Mouse (Mus musculus): ENCODE results near the gene Lrrc55.

The Lrrc55 gene

DNA sequence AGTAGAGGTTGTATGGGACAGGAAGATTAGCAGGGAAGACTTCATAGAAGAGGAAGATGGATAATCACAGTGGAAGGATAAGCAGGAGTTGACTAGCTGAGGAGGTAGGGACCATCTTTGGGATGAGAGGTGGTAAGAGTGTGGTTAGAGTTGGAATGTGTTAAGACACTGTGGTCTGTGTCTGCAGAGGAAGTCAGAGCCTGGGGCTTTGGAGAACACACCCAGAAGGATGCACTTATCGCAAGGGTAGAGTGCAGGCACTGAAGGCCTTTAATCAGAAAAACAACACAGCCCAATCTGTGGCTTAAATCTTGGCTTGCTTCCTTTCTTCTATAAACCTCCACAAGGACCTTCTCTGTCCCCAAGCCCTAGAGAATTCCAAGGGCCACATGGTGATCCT lies 28.7 kb downstream of the Lrrc55 start:
- DNase-seq = no peak

DNA sequence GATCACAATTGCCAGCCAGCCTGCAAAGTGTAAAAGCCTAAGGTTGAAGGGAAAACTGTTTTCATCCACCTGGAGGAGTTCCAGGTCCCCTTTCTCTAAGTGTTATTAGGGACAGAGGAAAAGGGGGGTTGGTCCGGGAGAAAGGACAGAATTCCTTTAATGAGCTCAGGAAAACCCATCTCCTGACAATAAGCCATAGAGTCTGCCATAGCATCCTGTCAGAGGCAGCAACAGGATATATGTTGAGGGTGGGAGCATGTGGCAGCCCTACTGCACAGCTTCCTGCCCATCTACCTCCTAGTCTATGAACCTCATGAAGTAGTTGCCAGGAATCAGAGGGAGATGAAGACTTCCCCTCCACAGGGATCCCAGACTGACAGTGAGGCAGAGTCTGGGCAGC lies 29.4 kb downstream of the Lrrc55 start:
- no peak for DNase-seq

DNA sequence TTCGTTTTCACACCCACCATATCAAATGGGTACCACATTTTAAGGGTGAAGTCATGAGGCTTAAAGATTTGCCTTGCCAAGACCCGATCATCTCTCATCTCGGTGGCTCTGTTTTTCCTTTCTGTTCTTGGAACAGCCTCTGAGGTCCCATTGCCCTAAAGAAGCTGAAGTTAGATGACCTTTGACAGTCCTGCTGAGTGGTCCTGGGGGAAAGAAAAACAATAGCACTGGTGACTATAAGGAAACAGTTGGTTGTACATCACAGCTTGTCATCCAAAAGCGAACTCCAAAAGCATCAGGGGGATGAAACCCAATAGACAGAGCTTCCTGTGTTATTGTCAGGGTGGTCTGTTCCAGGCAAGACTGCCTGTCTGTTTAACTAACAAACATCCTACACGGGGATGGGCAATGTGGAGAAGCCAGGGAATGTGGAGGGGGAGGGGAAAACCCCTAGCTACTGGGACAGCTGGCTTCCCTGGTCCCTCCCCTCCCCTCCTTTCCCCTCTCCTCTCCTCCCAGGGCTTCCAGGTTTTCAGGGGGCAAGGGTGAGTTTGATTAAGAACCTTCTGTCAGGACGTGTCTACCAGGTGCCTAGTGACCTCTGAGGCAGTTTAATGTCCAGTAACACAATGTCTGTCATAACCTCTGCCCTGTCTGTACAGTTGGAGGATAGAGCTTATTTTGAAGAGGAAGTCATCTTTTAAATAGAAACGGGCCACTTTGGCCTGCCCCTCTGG lies 33.5 kb downstream of the Lrrc55 start:
- DNase-seq = no peak

DNA sequence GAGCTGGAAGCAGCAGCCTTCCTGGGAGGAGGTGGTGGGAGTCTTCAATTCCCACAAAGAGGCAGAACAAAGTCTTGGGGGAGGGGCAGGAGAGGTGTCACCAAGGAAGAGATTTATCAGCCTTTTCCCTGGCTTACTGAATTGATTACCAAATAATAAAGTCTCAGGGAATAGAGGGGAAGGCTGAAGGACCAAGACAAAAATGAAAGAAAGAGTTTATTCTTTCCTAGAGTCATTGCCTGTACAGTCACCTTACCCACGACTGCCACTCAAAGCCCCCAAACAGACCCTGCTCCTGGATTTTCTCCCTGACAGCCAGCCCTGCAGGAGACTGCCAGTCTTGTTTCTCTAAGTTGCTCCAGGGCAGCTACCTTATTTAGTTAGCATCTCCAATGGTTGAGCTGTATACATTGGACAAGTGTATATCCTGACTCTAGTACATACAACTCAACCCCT lies 35.3 kb downstream of the Lrrc55 start:
- DNase-seq = no peak

DNA sequence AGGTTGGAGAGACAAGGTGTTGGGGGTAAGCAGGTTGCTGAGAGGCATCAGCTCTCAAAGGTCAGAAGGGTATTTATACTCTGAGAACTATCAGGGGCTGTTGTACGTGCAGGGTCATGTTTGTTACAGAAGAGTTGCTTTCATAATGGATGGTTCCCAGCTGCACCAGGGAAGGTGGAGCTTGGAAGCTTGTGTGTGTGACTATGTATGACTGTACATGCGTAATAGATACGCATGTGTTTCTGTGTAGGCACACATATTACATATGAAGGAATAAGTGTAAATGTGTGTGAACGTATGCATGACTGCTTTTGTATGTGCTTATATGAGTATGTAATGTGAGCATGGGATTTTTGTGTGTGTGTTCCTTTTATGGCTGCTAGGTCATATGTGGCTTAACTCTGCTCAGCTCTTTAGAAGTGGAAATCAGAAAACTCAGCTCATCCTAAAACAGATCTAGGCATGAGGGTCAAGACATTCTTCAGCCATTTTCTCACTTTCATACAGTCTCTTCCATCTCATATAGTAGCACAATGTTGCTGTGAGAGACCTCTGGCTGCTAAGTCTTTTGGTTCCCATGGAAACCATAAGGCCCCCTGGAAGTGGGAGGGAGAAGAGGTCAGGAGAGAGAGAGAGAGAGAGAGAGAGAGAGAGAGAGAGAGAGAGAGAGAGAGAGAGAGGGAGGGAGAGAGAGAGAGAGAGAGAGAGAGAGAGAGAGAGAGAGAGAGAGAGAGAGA lies 35.9 kb downstream of the Lrrc55 start:
- DNase-seq = no peak

DNA sequence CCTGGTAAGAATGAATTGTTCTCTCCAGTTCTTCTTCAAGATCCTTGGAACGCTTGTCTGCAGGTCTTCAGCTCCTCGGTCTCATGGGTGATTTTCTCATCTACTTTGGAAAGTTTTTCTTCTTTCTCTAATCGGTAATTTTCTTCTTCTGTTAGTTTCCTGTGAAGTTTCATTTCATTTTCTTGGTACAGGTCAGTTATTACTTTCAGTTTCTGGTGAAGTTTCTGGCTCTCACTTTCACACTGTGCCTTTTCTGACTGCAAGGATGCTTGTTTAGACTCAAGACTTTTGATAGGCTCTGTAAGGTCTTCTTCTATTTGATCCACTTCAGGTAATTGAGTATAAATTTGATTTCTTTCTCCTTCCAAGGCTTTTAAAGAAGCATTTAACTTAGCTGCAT lies 39.6 kb downstream of the Lrrc55 start:
- DNase-seq = no peak

DNA sequence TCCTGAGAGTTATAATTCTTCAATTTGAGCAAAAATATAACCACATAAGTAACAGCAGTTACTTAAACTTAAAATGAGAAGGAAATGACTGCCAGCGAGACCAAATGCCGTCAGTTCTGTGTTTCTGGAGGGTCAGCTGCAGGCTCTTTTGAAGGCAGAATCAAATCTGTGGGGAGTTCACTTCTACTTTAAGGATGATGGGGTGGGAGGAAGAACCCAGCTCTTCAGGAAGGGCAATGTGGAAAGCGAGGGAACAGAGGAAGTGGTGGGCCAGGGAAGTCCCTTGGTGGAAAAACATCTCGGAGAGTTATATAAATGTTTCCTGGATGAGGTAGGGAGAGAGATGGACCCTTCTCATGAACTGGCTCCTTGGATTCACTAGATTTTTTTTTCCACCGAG lies 40.9 kb downstream of the Lrrc55 start:
- no peak for DNase-seq

DNA sequence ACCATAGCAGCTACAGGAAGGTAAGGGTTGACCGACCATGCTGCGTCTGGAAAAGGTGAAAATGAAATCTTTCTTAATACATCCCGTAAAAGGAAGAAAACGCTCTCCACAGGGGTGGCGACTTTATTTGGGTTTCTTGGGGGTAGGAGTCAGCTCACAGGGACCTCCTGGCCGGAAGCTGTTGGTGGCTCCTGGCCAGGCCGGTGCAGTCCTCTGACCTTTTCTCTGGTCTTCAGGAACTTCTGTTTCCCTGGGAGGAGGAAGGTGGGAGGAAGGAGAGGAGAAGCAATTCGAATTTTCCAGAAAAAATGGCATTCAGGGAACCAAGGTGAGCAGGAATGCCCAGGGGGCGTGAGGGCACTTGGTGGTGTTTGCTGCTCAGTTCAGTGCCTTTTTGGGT lies 41.7 kb downstream of the Lrrc55 start:
- no peak for DNase-seq

DNA sequence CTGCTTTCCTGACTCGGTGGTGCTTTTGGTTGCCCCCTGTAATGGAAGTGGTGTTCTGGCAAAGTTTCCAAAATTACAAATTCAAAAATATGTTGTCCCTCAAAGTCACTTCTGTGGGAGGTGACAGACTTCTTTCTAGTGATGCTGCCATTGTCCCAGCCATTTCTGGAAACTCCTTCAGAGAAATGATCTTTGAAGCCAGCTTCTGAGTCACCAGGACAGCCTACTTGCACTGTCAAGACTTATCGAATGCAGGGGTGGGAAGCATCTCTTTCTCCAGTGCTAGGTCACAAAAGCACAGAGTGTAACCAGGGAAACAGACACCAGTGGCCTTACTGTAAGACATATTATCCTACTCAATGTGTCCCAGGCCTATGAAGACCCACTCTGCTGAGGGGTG lies 45.8 kb downstream of the Lrrc55 start:
- no peak for DNase-seq

DNA sequence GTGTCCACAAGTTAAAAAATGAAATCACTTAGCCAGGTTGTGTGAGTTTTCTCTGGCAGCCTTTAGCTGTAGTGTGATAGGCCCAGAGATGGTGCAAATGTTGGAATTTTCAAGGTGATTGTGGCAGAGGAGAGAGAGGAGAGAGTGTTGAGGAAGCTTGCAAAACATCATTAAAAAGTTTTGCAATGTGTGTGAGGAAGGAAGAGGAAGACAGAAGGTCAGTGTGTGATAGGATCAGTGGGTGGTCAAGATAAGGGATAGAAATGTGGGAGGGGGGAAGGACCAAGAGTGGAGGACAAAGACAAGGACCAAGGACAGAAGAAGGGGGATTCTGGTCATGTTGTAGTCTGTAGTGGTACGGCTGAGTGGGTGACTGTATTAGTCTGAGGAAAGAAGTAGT lies 46.6 kb downstream of the Lrrc55 start:
- no peak for DNase-seq

DNA sequence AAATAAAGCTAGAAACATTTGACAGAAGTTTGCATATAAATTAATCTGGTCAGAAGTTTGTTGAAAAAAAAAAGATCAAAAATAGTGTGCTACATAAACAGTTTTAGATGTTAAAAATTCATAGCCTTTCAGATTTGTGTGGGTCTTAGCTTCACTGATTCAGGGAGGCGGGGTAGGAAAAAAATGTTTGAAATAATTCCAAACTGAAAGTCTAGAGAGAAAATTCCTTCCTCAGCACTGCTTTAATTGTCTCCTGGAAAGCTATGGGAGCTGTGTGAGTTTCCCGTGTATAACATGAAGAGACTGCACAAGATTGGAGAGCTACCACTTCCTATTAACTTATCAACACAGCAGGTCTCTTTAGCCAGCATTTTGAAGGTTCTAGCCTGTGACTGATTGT lies 49.5 kb downstream of the Lrrc55 start:
- no peak for DNase-seq

DNA sequence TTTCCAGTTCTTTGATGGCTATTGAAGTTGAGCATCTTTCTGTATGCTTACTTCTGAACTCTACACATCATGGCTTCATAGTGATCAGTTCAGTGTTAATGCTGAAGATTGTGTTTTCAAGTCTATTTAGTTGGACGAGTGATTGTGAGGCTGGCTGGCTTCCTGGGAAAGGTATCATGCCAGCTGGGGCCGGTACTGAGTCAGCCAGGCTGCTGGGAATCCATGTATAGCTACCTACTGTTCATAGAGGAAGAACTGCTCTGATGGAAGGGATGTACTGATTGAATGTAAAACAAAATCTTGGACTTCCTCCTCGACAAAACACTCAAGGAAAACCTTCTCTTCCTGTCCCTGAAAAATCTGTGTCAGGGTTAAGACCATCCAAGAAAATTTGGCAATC lies 51.7 kb downstream of the Lrrc55 start:
- DNase-seq = no peak

DNA sequence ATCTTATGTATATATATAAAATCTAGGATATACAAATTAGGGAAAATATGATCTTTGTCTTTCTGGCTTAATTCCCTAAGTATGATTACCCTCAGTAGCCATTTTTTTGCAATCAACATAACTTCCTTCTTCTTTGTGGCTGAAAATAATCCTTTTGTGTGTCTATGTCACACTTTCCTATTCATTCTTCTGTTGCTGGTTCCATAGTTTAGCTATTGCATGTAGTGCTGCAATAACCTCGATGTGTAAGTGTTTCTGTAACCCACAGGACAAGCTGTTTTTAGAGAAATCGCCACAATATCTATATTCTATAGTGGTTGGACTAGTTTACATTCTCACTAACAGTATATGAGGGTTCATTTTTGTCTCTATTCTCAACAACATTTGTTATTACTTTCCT lies 52.1 kb downstream of the Lrrc55 start:
- no peak for DNase-seq

DNA sequence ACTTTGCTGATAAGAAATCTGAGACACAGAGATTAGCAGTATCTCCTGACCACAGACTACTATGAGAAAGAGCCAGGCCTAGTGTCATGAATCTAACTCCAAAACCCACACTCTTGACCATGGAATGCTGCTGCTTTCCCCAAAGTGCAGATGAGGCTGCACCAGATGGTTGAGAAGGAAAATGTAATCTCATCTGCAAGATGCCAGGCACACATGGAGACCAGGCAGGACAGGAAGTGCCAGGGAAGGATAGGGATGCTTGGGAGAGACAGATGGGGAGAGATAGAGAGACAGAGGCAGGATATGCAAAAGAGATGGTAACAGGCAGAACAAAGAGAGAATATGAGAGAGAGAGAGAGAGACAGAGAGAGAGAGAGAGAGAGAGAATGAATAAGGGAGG lies 56.2 kb downstream of the Lrrc55 start:
- no peak for DNase-seq

DNA sequence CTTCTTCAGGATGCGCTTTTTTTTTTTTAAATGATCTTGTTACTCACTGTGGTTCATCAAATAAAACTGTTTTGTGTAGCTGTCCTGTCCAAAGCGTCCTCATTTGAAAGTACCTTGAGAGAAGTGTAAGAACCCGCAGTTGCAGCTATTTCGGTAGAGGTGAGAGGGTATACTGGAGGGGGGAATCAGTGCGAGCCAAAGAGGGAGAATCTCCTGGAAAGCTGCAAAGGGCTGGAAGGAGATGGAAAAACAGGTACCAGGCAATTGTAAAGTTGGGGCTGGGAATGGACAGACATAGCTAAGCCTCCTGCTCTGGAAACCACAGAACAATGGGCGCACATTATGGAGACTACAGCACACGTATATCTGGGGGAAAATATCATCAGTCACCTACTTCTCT lies 57.2 kb downstream of the Lrrc55 start:
- DNase-seq = no peak

DNA sequence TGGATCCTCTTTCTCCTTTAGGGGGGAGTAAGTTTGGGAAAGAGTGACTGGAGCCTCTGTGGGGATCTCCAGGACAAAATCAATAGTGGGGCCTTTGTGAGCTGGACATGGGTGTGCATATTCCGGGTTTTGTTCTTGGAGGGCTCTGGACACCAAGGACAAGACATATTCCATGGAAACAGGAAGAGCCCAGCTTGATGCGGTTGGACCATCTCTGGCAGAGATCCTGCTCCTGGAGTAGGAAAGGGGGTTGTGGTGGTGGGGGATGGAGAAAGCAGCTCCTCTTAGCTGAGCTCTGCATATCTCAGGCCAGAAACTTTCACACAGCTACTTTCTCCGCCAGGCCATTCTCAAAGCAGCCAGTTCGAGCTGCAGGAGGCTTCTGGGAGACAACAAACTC lies 57.6 kb downstream of the Lrrc55 start:
- no peak for DNase-seq

DNA sequence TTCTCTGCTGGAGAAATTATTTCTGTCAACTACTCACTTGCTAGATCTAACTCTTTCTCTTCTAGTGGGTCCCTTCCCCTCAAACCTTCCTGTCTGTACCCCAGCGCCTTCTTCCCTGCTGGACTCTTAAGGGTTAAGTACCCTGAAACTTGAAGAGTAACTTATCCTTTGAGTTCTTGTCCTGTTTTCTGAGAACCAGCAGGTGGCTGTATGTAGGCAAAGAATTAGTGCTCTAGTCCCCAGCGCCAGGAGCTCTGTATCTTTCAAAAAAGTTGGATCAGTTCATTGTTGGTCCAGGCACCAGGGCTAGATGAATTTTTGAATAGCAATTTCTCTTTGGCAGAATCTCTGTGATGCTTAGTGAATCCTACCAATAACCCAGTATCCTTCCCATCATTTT lies 58.9 kb downstream of the Lrrc55 start:
- DNase-seq = no peak

DNA sequence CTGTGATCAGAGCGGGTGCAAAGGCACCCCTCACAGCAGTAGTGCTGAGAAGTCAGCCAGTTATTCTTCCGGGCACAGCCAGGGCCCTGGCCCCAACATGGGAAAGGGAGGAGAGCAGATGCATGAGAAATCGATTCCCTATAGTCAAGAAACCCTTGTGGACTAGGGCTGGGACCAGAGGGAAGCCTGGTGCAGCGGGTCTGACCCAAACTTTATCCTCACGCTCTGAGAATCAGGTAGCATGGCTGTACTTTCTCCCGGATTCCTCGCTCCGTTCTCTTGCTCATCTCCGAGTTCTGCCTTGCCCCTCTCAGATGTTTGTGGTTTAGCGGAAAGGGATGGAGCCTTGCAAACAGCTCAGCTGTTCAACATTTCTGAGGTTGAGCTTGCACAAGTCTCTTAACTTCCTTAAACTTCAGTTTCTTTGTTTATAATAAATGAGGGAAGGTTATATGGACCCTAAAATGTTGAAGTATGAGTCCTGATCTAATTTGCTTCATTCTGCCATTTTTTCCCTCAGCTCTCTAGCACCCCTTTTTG lies 59.3 kb downstream of the Lrrc55 start:
- no peak for DNase-seq

DNA sequence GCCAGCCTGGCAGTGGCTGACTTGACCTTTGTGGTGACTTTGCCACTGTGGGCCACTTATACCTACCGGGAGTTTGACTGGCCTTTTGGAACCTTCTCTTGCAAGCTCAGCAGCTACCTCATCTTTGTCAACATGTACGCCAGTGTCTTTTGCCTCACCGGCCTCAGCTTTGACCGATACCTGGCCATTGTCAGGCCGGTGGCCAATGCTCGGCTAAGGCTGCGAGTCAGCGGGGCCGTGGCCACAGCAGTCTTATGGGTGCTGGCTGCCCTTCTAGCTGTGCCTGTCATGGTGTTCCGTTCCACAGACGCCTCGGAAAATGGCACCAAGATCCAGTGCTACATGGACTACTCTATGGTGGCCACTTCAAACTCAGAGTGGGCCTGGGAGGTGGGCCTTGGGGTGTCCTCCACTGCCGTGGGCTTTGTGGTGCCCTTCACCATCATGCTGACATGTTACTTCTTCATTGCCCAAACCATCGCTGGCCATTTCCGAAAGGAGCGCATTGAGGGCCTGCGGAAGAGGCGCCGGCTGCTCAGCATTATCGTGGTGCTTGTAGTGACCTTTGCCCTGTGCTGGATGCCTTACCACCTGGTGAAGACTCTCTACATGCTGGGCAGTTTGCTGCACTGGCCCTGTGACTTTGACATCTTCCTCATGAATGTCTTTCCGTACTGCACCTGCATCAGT lies 60.0 kb downstream of the Lrrc55 start:
- no peak for DNase-seq

DNA sequence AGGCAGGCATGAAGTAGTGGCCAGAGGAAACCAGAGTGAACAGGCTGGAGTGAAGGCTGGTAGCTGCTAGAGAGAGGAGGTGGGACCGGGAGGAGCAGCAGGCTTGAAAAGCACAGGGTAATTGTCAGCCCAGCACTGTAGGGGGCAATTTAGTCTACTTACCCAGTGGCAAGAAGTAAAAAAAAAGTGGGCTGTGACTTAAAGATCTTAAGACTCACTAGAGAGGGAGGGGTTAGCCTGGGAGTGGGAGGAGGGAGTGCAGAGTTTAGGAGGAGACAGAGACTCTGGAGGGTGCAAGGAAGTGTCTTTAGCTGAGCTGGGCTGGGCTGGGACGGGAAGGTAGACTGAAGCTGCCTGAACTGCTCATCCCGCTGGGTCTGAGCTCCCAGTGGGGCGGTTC lies 60.9 kb downstream of the Lrrc55 start, which contains the start of gene Aplnr:
Aplnr (plus strand) TSS at position 137 of the 400 bp plus-strand sequence.
- no peak for DNase-seq

DNA sequence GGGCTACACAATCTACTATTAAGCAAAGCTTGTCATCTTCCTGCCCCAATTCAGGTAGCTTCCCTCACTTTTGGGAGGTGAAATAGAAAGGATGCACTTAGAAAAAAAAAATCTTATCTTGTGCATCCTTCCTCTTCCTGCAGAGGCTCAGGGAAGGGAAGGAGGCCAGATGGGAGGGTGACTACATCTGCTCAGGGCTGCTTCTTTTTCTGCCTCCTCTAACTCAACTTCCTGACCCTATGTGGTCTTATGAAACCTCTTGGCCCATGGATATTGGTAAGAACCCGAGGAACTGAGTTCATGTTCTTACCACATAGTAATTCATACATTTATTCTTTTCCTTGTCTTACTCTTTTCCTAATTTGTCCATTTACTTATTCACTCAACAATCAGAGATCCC lies 61.9 kb downstream of the Lrrc55 start:
- no peak for DNase-seq

DNA sequence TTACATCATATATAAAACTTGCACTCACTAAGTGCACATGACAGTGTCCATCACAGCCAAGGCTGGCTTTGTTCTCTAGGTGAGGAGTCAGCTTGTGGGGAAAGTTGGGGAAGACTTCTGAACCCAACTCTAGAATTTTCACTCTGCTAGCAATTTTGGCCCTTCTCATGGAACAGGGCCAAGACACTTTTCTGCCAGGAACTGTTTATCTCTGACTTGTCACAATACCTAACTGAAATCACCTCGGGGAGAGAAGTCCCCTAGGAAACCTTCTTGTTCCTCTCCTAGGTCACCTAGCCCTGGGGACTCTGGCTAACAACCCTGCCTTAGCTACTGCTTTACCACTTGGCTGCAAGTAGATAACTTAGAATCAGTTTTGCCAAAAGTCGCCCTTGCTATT lies 64.8 kb downstream of the Lrrc55 start:
- no peak for DNase-seq

DNA sequence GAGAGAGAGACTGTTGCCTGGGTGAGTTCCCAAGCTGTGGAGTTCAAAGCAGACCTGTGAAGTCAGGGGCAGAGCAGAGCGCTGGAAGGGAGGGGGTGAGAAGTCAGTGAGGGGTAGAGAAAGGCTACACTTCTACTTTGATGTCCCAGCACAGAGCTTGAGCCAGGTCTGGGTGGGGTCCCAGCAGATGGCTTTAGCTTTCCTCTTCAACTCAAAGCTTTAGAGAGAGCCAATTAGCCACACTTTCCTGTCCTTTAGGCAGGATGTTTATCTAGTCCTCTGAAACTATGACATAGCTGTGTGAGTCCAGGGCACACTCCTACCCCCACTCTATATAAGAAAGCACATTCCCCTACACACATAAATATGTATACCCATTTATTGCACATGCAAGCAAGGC lies 65.3 kb downstream of the Lrrc55 start:
- no peak for DNase-seq

DNA sequence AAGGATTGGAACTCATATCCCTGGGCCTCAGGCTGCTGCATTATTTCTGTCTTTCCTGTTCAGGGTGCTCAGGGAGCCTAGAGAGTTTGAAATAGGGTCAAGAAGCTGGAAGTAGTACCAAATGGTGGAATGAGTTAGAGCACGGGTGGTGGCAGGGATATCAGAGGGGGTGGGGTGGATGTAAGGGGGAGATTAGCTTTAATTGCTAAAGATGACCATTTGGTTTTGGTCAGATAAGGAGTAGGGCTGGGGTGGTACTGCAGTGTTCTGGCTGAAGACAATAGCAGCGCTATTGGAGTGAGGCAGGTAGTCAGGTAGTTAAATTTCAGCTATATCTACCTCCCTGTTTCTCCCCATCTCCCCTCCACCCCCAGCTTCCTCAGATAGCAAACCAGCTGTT lies 65.8 kb downstream of the Lrrc55 start:
- no peak for DNase-seq
